Mouse (Mus musculus): ENCODE results near the gene Nemf.

The Nemf gene

GRCm38 (mm10) chr12:69304051-69304450 lies 52.9 kb downstream of the Nemf start:
- DNase-seq = peak; percentile 61

GRCm38 (mm10) chr12:69302171-69302570 lies 54.8 kb downstream of the Nemf start:
- DNase-seq = peak; percentile 84

DNA sequence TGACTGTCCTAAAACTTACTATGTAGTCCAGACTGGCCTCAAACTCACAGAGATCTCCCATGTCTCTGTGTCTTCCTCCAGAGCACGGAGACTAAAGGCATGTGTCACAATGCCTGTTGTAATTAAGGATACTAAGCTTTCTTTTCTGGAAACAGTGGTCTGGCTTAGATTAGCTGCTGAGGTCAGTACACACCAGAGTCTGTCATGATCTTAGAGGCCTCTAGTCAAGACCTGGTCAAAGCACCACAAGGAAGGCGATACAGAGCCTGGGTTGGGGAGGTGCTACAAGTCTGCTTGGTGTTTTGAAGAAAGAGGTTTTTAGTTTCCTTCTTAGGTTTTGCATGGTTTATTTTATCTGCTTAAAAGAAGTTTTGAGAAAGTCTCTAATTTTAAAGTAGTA lies 56.6 kb downstream of the Nemf start:
- peak; percentile 70 for DNase-seq

DNA sequence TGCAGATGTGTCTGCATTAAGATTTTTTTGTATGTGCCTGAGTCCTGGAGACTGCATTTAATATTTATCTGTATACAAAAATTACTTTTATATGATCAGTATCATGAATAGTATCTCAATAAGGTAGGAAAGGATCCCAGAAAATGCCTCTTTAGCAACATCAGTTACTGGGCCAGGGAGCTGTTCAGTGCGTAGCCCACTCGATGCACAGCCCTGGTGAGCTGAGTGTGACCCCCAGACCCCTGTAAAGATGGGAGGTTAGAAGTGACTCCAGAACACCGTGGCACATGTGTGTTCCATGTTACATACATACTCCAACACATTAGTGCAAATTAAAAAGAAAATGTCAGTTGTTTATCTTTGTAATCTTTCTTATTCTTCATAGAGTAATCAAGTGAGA lies 57.1 kb downstream of the Nemf start:
- DNase-seq = peak; percentile 86

DNA sequence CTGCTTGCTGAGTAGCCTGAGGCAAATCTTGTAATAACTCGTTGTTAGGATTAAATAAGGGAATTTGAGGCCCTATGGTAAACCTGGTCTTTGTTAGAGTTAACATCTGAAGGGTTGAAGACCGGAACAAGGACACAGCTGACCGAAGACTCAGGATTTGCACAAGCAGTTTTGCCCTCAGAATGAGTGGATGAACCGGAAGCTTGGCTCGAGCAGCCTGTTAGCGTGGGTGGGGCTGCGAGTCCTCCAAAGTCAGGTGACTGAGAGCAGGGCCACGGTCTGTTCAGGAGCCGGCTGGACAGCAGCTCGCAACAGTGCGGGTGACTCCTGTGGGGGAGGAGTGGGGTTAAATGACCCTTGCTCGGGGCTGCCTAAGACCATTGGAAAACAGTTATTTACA lies 57.7 kb downstream of the Nemf start:
- DNase-seq = peak; percentile 95

GRCm38 (mm10) chr12:69298281-69298680 lies 58.7 kb downstream of the Nemf start:
- DNase-seq = peak; percentile 84

- DNase-seq = no peak
Observed at GRCm38 (mm10) chr12:69297411-69298150, 59.4 kb downstream of the Nemf start.

DNA sequence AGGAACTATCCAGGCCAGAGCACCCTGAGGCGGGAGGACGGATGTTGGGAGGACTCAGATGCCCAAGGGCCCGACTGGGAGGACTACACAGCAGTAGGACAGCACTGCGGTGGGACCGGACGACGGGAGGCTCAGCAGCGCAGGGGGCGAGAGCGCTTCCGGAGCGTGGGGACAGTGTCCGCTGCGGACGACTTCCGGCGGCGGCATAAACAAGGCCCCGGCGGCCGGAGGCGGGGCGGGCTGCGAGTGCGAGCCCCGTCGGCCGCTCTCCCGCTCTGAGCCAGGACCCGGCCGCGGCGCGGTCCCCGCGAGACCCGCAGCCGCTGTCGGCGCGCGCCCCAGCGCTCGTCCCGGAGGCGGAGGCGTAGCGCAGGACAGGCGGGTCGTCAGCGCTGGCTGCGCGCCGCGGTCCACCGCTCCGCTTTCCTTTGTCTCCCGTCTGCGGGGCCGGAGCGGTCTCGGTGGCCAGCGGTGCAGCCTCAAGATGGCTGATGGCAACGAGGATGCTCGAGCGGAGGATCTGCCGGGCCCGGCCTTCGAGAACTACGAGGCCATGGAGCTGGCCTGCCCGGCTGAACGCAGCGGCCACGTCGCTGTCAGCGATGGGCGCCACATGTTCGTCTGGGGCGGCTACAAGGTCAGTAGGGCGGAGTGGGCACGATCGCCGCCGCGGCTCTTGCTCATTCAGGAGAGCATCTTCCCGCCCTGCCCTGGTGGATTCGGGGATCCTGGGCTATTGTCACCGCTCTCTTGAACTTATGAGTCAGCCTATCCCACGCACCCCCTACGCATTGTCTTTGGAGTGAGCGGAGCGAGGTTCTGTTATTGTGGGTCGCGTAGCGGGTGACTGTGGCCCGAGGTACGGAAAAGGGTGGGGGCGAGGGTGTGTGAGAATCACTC lies 60.2 kb downstream of the Nemf start, which contains the start of gene Klhdc2:
Klhdc2 (plus strand) TSS at position 171 of the 900 bp plus-strand sequence.
- DNase-seq = peak; percentile 99

GRCm38 (mm10) chr12:69295651-69296050 lies 61.3 kb downstream of the Nemf start:
- DNase-seq = peak; percentile 88

GRCm38 (mm10) chr12:69294936-69295335 lies 62.0 kb downstream of the Nemf start:
- peak; percentile 41 for DNase-seq

- peak; percentile 78 for DNase-seq
Observed at GRCm38 (mm10) chr12:69293815-69294214, 63.1 kb downstream of the Nemf start.

- DNase-seq = peak; percentile 1
Observed at GRCm38 (mm10) chr12:69292401-69292800, 64.6 kb downstream of the Nemf start.

DNA sequence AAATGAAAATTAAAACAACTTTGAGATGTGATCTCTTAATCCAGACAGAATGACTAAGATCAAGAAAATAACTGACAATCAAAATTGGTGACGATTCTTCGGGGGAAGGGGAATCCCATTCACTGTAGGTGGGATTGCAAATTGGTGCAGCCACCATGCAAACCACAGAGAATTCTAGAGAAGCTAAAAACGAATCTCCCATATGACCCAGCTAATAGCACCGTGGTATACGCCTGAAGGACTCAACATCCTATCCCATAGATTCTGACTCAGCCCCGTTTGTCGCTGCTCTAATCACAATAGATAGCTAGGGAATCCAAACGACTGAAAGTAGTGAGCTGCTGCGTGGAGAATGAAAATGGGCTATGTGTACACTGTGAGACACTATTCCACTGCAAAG lies 68.3 kb downstream of the Nemf start:
- peak; percentile 34 for DNase-seq

DNA sequence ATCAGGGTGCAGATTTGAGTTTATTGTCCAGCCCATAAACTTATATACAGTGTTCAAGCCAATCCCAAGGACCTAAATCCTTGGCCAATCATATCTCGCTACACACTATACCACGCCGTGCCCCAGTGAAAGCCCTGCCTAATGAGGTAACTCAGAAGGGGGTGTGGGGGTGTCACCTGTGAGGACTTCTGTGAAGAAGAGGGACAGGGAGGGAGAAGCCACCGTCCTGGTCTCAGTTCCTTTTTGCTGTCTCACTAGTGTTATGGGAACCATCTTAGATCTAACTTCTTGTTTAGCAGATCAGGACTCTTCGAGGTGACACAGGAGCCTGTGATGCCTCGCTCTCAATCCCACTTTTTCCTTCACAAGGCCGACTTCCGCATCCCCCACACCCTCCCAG lies 69.4 kb downstream of the Nemf start:
- no peak for DNase-seq

DNA sequence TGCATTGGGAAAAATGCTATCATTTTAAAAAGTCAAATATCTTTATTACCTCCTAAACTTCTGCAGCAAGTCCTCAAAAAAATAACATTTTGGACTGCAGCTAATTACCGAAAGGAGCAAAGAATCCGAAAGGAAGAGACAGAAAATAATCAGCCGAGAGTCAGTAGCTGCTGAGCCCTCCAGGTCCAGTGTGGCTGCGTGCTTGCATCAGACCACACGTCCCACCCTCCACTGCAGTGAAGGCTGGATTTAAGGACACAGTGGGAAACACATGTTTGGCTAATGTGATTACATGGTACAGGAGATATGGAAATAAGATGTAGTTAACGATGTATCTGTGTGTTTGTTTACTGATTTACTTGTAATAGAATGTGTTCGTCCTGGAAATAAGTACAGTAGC lies 73.8 kb downstream of the Nemf start:
- peak; percentile 62 for DNase-seq

- DNase-seq = peak; percentile 5
Observed at GRCm38 (mm10) chr12:69280915-69281314, 76.0 kb downstream of the Nemf start.

- peak; percentile 60 for DNase-seq
Observed at GRCm38 (mm10) chr12:69279931-69280469, 77.0 kb downstream of the Nemf start.

DNA sequence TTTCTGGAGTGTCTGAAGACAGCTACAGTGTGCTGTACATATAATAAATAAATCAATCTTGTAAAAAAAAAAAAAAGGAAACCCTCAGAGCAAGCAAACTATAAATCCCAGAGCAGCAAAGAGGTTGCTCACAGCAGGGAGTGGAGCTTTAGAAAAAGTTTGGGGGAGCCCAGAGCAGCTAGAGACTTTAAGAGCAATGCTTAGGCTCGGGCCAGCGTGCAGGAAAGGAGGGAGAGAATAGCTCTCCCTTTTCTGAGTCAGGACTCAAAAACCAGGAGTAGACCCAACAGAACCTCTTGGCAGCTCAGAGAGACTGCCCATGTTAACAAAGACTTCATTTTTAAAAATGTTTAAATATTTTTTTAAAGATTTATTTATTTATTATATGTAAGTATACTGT lies 88.0 kb downstream of the Nemf start:
- peak; percentile 61 for DNase-seq

DNA sequence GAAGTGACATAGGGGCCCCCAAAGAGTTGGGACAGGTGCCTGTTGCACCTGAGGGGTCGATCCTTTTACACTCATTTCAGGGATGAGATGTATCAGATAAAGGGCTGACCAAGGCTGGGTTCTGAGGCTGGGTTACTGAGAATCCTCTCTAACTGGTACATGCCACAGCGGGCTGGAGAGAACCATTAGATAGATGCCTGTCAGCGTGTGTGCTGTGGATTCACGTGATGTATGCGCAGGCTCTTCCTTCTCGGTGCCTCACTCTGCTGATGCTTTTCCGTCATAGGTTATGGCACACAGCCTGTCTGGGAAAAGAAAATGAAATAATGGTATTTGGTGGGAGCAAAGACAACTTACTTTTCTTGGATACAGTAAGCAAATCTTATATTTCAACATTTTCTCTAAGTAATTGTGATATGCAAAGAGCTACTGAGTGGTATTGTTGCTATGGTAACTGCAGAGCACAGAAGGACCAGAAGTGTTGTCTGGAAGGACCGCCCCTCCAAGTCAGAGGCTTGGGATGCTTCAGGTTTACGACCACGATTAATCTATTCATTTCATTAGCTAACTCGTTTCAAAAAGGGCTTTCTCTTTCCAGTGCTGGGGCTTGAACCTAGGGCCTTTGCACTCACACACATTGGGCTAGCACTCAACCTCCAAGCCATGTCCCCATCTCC lies 88.9 kb downstream of the Nemf start:
- peak; percentile 57 for DNase-seq

- peak; percentile 74 for DNase-seq
Observed at GRCm38 (mm10) chr12:69265031-69265430, 91.9 kb downstream of the Nemf start.

DNA sequence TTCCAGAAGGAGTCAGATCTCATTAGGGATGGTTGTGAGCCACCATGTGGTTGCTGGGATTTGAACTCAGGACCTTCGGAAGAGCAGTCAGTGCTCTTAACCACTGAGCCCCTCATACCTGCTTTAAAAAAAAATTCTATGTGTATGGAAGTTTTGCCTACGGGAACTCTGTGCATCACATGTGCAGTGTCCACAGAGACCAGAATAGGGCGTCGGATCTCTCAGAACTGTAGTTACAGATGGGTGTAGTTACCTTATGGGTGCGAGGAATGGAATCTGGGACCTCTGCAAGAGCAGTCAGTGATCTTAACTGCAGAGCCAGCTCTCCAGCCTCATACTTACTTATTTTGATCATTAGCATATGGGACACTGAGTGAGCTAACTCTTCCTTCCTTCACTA lies 94.7 kb downstream of the Nemf start:
- peak; percentile 61 for DNase-seq
